13 mouse cellular contexts compared by ENCODE assay signal in genomic region chr13:59801000-59801399, GRCm38 (mm10). TPM values are rescaled to one million over a fixed set of nuclear protein-coding genes. Genes with fewer than 3 reads are reported as not detected.
DNase-seq lines count a peak whose midpoint lies in the region; ATAC-seq lines count a peak whose summit lies in the region.
"Had no signal": no experiment of that assay in that cellular context is flagged by ENCODE, and none has a peak within 500 bp of the region (broad histone marks: within the 10 kb centered on the region; RNA-seq: fewer than 3 reads in every experiment).

No protein-coding gene starts in this region.

- H3K27me3 ChIP-seq in liver, embryonic 12.5 days (replicated peaks), result no peaks in the 10 kb centered on the region
- no peaks in the 10 kb centered on the region for H3K27me3 ChIP-seq in midbrain, embryonic 10.5 days (ENCODE audit: low read depth, poor library complexity, severe bottlenecking)
- H3K27me3 ChIP-seq: hindbrain, embryonic 13.5 days; liver, embryonic 15.5 days; midbrain, embryonic 15.5 days had no signal

- H3K27ac ChIP-seq in liver, embryonic 12.5 days, result peak overlapping the region; percentile 57; the same call in 1 of the 2 replicates
- H3K27ac ChIP-seq in midbrain, embryonic 10.5 days (replicated peaks), result no peak overlapping the region
- H3K27ac ChIP-seq: hindbrain, embryonic 13.5 days; midbrain, embryonic 15.5 days had no signal

- no peak overlapping the region for H3K4me3 ChIP-seq in liver, embryonic 12.5 days
- H3K4me3 ChIP-seq in midbrain, embryonic 10.5 days, result no peak overlapping the region
- H3K4me3 ChIP-seq: hindbrain, embryonic 13.5 days; liver, embryonic 15.5 days; midbrain, embryonic 15.5 days had no signal

- H3K9me3 ChIP-seq in liver, embryonic 12.5 days (replicated peaks), result no peaks in the 10 kb centered on the region
- H3K9me3 ChIP-seq in midbrain, embryonic 10.5 days (replicated peaks), result no peaks in the 10 kb centered on the region
- H3K9me3 ChIP-seq: hindbrain, embryonic 13.5 days; liver, embryonic 15.5 days; midbrain, embryonic 15.5 days had no signal

- no peak overlapping the region for H3K9ac ChIP-seq in liver, embryonic 12.5 days
- H3K9ac ChIP-seq: hindbrain, embryonic 13.5 days; liver, embryonic 15.5 days; midbrain, embryonic 15.5 days had no signal

- no peak overlapping the region for H3K4me2 ChIP-seq in liver, embryonic 12.5 days
- H3K4me2 ChIP-seq: hindbrain, embryonic 13.5 days; liver, embryonic 15.5 days; midbrain, embryonic 15.5 days had no signal

- peaks cover 100% of the 10 kb centered on the region for H3K36me3 ChIP-seq in liver, embryonic 12.5 days
- H3K36me3 ChIP-seq in midbrain, embryonic 10.5 days, result peaks cover 100% of the 10 kb centered on the region

- peaks cover 48% of the 10 kb centered on the region for H3K4me1 ChIP-seq in liver, embryonic 12.5 days
- H3K4me1 ChIP-seq in midbrain, embryonic 10.5 days, result no peaks in the 10 kb centered on the region
- H3K4me1 ChIP-seq: hindbrain, embryonic 13.5 days; midbrain, embryonic 15.5 days had no signal

- DNase-seq in cerebellum, postnatal 25 days, result peak; percentile 24 to 33
- DNase-seq in cerebellum, adult 8-10 months, result no peak
- no peak for DNase-seq in liver
- peak; percentile 80 for DNase-seq in adipocyte (ENCODE audit: low spot score)
- peak; percentile 11 to 30 for DNase-seq in kidney, postnatal 4 days
- no peak for DNase-seq in testis, postnatal 10 days (ENCODE audit: low spot score)
- DNase-seq in midbrain, embryonic 10.5 days (ENCODE audit: low spot score), result no peak

- 92% methylated on average over 6 of the region's 6 CpGs for WGBS in liver, embryonic 12.5 days (ENCODE audit: insufficient replicate concordance)
- WGBS in midbrain, embryonic 10.5 days, result 88% methylated on average over 6 of the region's 6 CpGs

- no peak for ATAC-seq in liver, embryonic 12.5 days
- ATAC-seq: forebrain, embryonic 16.5 days; midbrain, embryonic 15.5 days had no signal

RNA-seq across cellular contexts. Expression of gene Gm49354, which starts 19.0 kb away (rescaled TPM):
- polyA plus RNA-seq in liver, embryonic 12.5 days (2016; fragmentation: Nextera tagmentation; extraction: Ambion mirVana), result not detected in 2 replicates
- polyA plus RNA-seq in midbrain, embryonic 10.5 days (2016; fragmentation: Nextera tagmentation; extraction: Ambion mirVana), result not detected in 2 replicates
- polyA plus RNA-seq: embryonic facial prominence, embryonic 11.5 days; forebrain, embryonic 16.5 days; hindbrain, embryonic 13.5 days; liver, embryonic 15.5 days; midbrain, embryonic 15.5 days had no signal

RNA-seq across cellular contexts. Expression of gene Tut7, which starts 21.9 kb away (rescaled TPM):
- 66.3 and 74.4 TPM in 2 replicates for polyA plus RNA-seq in liver, embryonic 12.5 days (2016; fragmentation: Nextera tagmentation; extraction: Ambion mirVana)
- polyA plus RNA-seq in midbrain, embryonic 10.5 days (2016; fragmentation: Nextera tagmentation; extraction: Ambion mirVana), result 34.8 and 44.6 TPM in 2 replicates

RNA-seq across cellular contexts. Expression of gene Isca1, which starts 31.4 kb away (rescaled TPM):
- polyA plus RNA-seq in liver, embryonic 12.5 days (2016; fragmentation: Nextera tagmentation; extraction: Ambion mirVana), result 216 and 223 TPM in 2 replicates
- polyA plus RNA-seq in midbrain, embryonic 10.5 days (2016; fragmentation: Nextera tagmentation; extraction: Ambion mirVana), result 103 and 110 TPM in 2 replicates

RNA-seq across cellular contexts. Expression of gene 1700014D04Rik, which starts 54.4 kb away (rescaled TPM):
- polyA plus RNA-seq in liver, embryonic 12.5 days (2016; fragmentation: Nextera tagmentation; extraction: Ambion mirVana), result not detected in 2 replicates
- polyA plus RNA-seq in midbrain, embryonic 10.5 days (2016; fragmentation: Nextera tagmentation; extraction: Ambion mirVana), result 0.04 and 0.30 TPM in 2 replicates
- polyA plus RNA-seq: embryonic facial prominence, embryonic 11.5 days; hindbrain, embryonic 13.5 days; liver, embryonic 15.5 days had no signal

Comparison
In these comparisons a context has a peak if more than half of its experiments do, and no peak if none do; other contexts are left out.
1. DNase-seq: peak in cerebellum, postnatal 25 days (2 of 2), adipocyte (single experiment) and kidney, postnatal 4 days (2 of 2); none in cerebellum, adult 8-10 months (single experiment), liver (single experiment), testis, postnatal 10 days (single experiment) and midbrain, embryonic 10.5 days (single experiment).